Mouse (Mus musculus): ENCODE measurements around the gene 2010003K11Rik.

- TF ChIP-seq MYC (IDR thresholded peaks at IDR 0.05; ENCODE audit: low read depth, low read length), result no peak
- no peak for TF ChIP-seq CTCF (conservative IDR thresholded peaks at IDR 0.05 in 1 of 2, IDR thresholded peaks at IDR 0.05 in 1 of 2; ENCODE audit: low read depth in 2 of 2, low read length in 2 of 2)
- TF ChIP-seq TCF12 (IDR thresholded peaks at IDR 0.05; ENCODE audit: low read depth, low read length), result no peak
- TF ChIP-seq POLR2A (IDR thresholded peaks at IDR 0.05; ENCODE audit: low read depth, low read length), result no peak
- no peak for TF ChIP-seq ELF1 (IDR thresholded peaks at IDR 0.05; ENCODE audit: low read depth, low read length)
- no peak for TF ChIP-seq MAX (IDR thresholded peaks at IDR 0.05; ENCODE audit: low read length)
- no peak for TF ChIP-seq UBTF (IDR thresholded peaks at IDR 0.05; ENCODE audit: low read depth, low read length)
- TF ChIP-seq CHD2 (IDR thresholded peaks at IDR 0.05; ENCODE audit: low read length), result no peak
- no peak for TF ChIP-seq EP300 (IDR thresholded peaks at IDR 0.05; ENCODE audit: low read length)
- TF ChIP-seq ZC3H11A (IDR thresholded peaks at IDR 0.05; ENCODE audit: low read depth, low read length), result no peak
- TF ChIP-seq HCFC1 (IDR thresholded peaks at IDR 0.05; ENCODE audit: low read depth, low read length), result no peak
- no peak for TF ChIP-seq IRF4 (IDR thresholded peaks at IDR 0.05; ENCODE audit: low read depth, low read length)
These were observed 33.7 kb downstream of the 2010003K11Rik start for GRCm38 (mm10) chr19:4464666-4465065.
